Mouse (Mus musculus): ENCODE results near the gene Sbk3. TPM values are rescaled to one million over a fixed set of nuclear protein-coding genes. Genes with fewer than 3 reads are reported as not detected.
A peak's percentile ranks its signal among the peaks of the same experiment; 100 is the strongest.

Gene Sbk3
- polyA plus RNA-seq, 1 experiment, result 0.06 TPM

DNA sequence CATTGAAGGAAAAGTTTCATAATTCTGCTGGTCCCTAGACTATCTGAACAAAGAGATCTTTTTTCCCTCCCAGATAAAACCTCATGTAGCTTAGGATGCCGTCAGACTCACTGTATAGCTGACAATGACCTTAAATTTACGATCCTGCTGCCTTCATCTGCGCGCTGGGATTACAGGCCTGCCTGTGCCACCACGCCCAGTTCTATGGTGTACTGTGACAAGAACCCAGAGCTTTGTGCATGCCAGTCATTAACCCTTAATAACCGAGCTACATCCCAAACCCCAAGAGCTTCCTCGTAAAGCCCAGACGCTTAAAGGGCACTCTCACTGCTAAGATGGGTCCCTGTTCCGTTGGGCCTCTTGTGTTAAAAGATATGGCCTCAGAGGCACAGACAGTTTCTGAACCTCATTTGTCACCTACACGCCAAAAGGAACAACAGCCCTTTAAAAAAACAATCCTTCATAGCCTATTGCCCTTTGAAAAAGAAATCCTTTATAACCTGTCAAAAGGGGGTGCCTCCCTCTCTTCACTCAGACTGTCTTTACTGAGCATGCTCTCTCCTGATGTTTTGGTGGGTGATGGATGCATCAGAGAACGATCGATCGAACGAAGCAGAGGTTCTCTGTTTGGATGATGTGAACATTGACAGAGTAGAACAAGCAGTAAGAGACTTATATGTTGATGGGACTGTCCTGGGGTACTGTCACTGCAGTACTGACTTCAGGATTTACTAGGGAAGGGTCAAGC, 55.1 kb downstream of the Sbk3 start:
- no peaks in the 10 kb centered on the region for H3K27me3 ChIP-seq (ENCODE audit: control insufficient read depth, insufficient read depth, low read length)
- no peak overlapping the region; the same call in 1 of the 2 replicates for H3K27ac ChIP-seq (ENCODE audit: insufficient read depth, low read length)
- no peak for DNase-seq (ENCODE audit: low read depth in 1 of 2, low spot score in 2 of 2)
- WGBS, result 17% methylated on average over 14 of the region's 14 CpGs
- H3K4me1 ChIP-seq (ENCODE audit: control insufficient read depth, insufficient read depth, insufficient read length), result peaks cover 6% of the 10 kb centered on the region; the same call in 1 of the 2 replicates
- TF ChIP-seq POLR2A (IDR thresholded peaks at IDR 0.05; ENCODE audit: low read depth, low read length) (no peak), CTCF (IDR thresholded peaks at IDR 0.05; ENCODE audit: extremely low read depth, insufficient read depth, insufficient read length, insufficient replicate concordance) (no peak)
- peak overlapping the region; percentile 91 for H3K4me3 ChIP-seq (ENCODE audit: extremely low read depth, insufficient read depth, insufficient read length)
- H3K36me3 ChIP-seq (ENCODE audit: control insufficient read depth, insufficient read depth, low read length), result peaks cover 26% of the 10 kb centered on the region

Other genes with a start within 250 kb of the Sbk3 start
- 3.8 and 3.9 TPM in 2 replicates for gene Tmem150b, start 245.9 kb downstream of the Sbk3 start, polyA plus RNA-seq (2012; rRNA removed)
- gene Kmt5c, start 231.1 kb downstream of the Sbk3 start, polyA plus RNA-seq (2012; rRNA removed), result 105 and 138 TPM in 2 replicates
- gene Cox6b2, start 218.1 kb downstream of the Sbk3 start, polyA plus RNA-seq (2012; rRNA removed), result 14.5 and 44.8 TPM in 2 replicates
- gene Fam71e2, start 199.9 kb downstream of the Sbk3 start, polyA plus RNA-seq (2012; rRNA removed), result not detected in 2 replicates
- 0.09 and 0.23 TPM in 2 replicates for gene Il11, start 188.3 kb downstream of the Sbk3 start, polyA plus RNA-seq (2012; rRNA removed)
- not detected in 2 replicates for gene Tmem190, start 188.2 kb downstream of the Sbk3 start, polyA plus RNA-seq (2012; rRNA removed)
- gene Tmem238, start 181.5 kb downstream of the Sbk3 start, polyA plus RNA-seq (2012; rRNA removed), result 17.5 and 34.9 TPM in 2 replicates
- 316 and 418 TPM in 2 replicates for gene Rpl28, start 178.3 kb downstream of the Sbk3 start, polyA plus RNA-seq (2012; rRNA removed)
- 167 and 175 TPM in 2 replicates for gene Ube2s, start 158.6 kb downstream of the Sbk3 start, polyA plus RNA-seq (2012; rRNA removed)
- gene Shisa7, start 126.5 kb downstream of the Sbk3 start, polyA plus RNA-seq (2012; rRNA removed), result 0.16 and 0.23 TPM in 2 replicates
- gene Isoc2b, start 100.9 kb downstream of the Sbk3 start, polyA plus RNA-seq (2012; rRNA removed), result 7.2 and 12.1 TPM in 2 replicates
- 14.5 and 15.3 TPM in 2 replicates for gene Isoc2a, start 94.0 kb downstream of the Sbk3 start, polyA plus RNA-seq (2012; rRNA removed)
- 0.08 TPM in 1 of 2 replicates, not detected in the other for gene Gm36210, start 64.7 kb downstream of the Sbk3 start, polyA plus RNA-seq (2012; rRNA removed)
- gene Zfp628, start 56.0 kb downstream of the Sbk3 start, polyA plus RNA-seq (2012; rRNA removed), result 19.2 and 26.9 TPM in 2 replicates
- gene Nat14, start 49.1 kb downstream of the Sbk3 start, polyA plus RNA-seq (2012; rRNA removed), result 2.8 and 3.2 TPM in 2 replicates
- 1.7 and 1.8 TPM in 2 replicates for gene Ssc5d, start 45.4 kb downstream of the Sbk3 start, polyA plus RNA-seq (2012; rRNA removed)
- gene Sbk2, start 6.8 kb downstream of the Sbk3 start, polyA plus RNA-seq (2012; rRNA removed), result 1.9 TPM in 2 replicates
- gene Zfp579, start 25.0 kb upstream of the Sbk3 start, polyA plus RNA-seq (2012; rRNA removed), result 30.2 and 39.9 TPM in 2 replicates
- gene Zfp524, start 43.2 kb upstream of the Sbk3 start, polyA plus RNA-seq (2012; rRNA removed), result 24.2 and 32.0 TPM in 2 replicates
- 26.8 and 33.2 TPM in 2 replicates for gene Fiz1, start 43.5 kb upstream of the Sbk3 start, polyA plus RNA-seq (2012; rRNA removed)
- 0.12 TPM in 1 of 2 replicates, not detected in the other for gene Gm44973, start 44.3 kb upstream of the Sbk3 start, polyA plus RNA-seq (2012; rRNA removed)
- 47.9 and 58.4 TPM in 2 replicates for gene Zfp865, start 49.2 kb upstream of the Sbk3 start, polyA plus RNA-seq (2012; rRNA removed)
- gene Ccdc106, start 49.4 kb upstream of the Sbk3 start, polyA plus RNA-seq (2012; rRNA removed), result 0.43 and 0.54 TPM in 2 replicates
- gene 4632433K11Rik, start 63.0 kb upstream of the Sbk3 start, polyA plus RNA-seq (2012; rRNA removed), result not detected in 2 replicates
- 4.2 and 5.4 TPM in 2 replicates for gene Zfp784, start 67.3 kb upstream of the Sbk3 start, polyA plus RNA-seq (2012; rRNA removed)
- gene Zfp580, start 80.4 kb upstream of the Sbk3 start, polyA plus RNA-seq (2012; rRNA removed), result 12.7 and 24.9 TPM in 2 replicates
- 210 and 216 TPM in 2 replicates for gene U2af2, start 91.0 kb upstream of the Sbk3 start, polyA plus RNA-seq (2012; rRNA removed)
- 196 and 257 TPM in 2 replicates for gene Epn1, start 109.1 kb upstream of the Sbk3 start, polyA plus RNA-seq (2012; rRNA removed)
- not detected in 2 replicates for gene Rfpl4, start 145.8 kb upstream of the Sbk3 start, polyA plus RNA-seq (2012; rRNA removed)
- 0.21 and 0.43 TPM in 2 replicates for gene Rasl2-9, start 154.8 kb upstream of the Sbk3 start, polyA plus RNA-seq (2012; rRNA removed)
- gene Vmn1r55, start 178.5 kb upstream of the Sbk3 start, polyA plus RNA-seq (2012; rRNA removed), result not detected in 2 replicates
- gene Vmn1r56, start 225.6 kb upstream of the Sbk3 start, polyA plus RNA-seq (2012; rRNA removed), result not detected in 2 replicates
- not detected in 2 replicates for gene Vmn1r57, start 247.3 kb upstream of the Sbk3 start, polyA plus RNA-seq (2012; rRNA removed)

Data from spleen, adult 2 months (tissue).